Mouse (Mus musculus): Measurements from ENCODE around the gene Ankle1. TPM values are rescaled to one million over a fixed set of nuclear protein-coding genes. Genes with fewer than 3 reads are reported as not detected.

The Ankle1 gene
- polyA plus RNA-seq, 1 experiment from 2014 or later, result 52.9 TPM

GRCm38 (mm10) chr8:71380178-71381171, 25.3 kb upstream of the Ankle1 start:
- Histone ChIP-seq H3K4me3 (ENCODE audit: low read depth, low read length) (peak overlapping the region; percentile 81), H3K4me1 (replicated peaks; ENCODE audit: control insufficient read depth, insufficient read depth, low read length) (peaks cover 45% of the 10 kb centered on the region), H3K36me3 (ENCODE audit: control insufficient read depth, insufficient read depth, low read length) (peaks cover 7% of the 10 kb centered on the region), H3K27ac (ENCODE audit: low read depth, low read length) (peak overlapping the region; percentile 84; the same call in 1 of the 2 replicates), H3K9me3 (ENCODE audit: control insufficient read depth, low read length) (no peaks in the 10 kb centered on the region), H3K9ac (ENCODE audit: low read depth, low read length) (peak overlapping the region; percentile 79), H3K4me2 (peak overlapping the region; percentile 97), H3K27me3 (replicated peaks; ENCODE audit: control insufficient read depth, insufficient read depth, low read length) (peaks cover 36% of the 10 kb centered on the region)
- no peak for DNase-seq (ENCODE audit: low spot score)
- ATAC-seq (replicated peaks; ENCODE audit: low FRiP score), result no peak
- 5% methylated on average over 72 of the region's 72 CpGs for WGBS

GRCm38 (mm10) chr8:71381421-71381970, 24.3 kb upstream of the Ankle1 start, which contains the start of gene Nr2f6:
Gene Nr2f6 (minus strand): TSS chr8:71381960.
- ATAC-seq (replicated peaks; ENCODE audit: low FRiP score) (peak; percentile 9; the same call in 1 of the 2 replicates), DNase-seq (ENCODE audit: low spot score) (peak; percentile 83)
- Histone ChIP-seq H3K4me2 (peak within 1 kb of the TSS; percentile 97), H3K9ac (ENCODE audit: low read depth, low read length) (peak within 1 kb of the TSS; percentile 79), H3K36me3 (ENCODE audit: control insufficient read depth, insufficient read depth, low read length) (peaks cover 7% of the 10 kb centered on the region), H3K4me1 (replicated peaks; ENCODE audit: control insufficient read depth, insufficient read depth, low read length) (peaks cover 35% of the 10 kb centered on the region), H3K27me3 (replicated peaks; ENCODE audit: control insufficient read depth, insufficient read depth, low read length) (peaks cover 36% of the 10 kb centered on the region), H3K9me3 (ENCODE audit: control insufficient read depth, low read length) (no peaks in the 10 kb centered on the region), H3K4me3 (ENCODE audit: low read depth, low read length) (peak within 1 kb of the TSS; percentile 81), H3K27ac (ENCODE audit: low read depth, low read length) (peak within 1 kb of the TSS; percentile 84)
- WGBS, result under 1% methylated on average over 51 of the region's 89 CpGs

GRCm38 (mm10) chr8:71381971-71382961, 23.5 kb upstream of the Ankle1 start:
- Histone ChIP-seq H3K4me1 (replicated peaks; ENCODE audit: control insufficient read depth, insufficient read depth, low read length) (peaks cover 35% of the 10 kb centered on the region), H3K9me3 (ENCODE audit: control insufficient read depth, low read length) (no peaks in the 10 kb centered on the region), H3K36me3 (ENCODE audit: control insufficient read depth, insufficient read depth, low read length) (peaks cover 7% of the 10 kb centered on the region), H3K4me3 (ENCODE audit: low read depth, low read length) (peak overlapping the region; percentile 81), H3K27me3 (replicated peaks; ENCODE audit: control insufficient read depth, insufficient read depth, low read length) (peaks cover 36% of the 10 kb centered on the region), H3K4me2 (peak overlapping the region; percentile 97), H3K27ac (ENCODE audit: low read depth, low read length) (peak overlapping the region; percentile 84), H3K9ac (ENCODE audit: low read depth, low read length) (peak overlapping the region; percentile 79)
- ATAC-seq (replicated peaks; ENCODE audit: low FRiP score) (peak; percentile 80), DNase-seq (ENCODE audit: low spot score) (peak; percentile 86)
- 5% methylated on average over 66 of the region's 80 CpGs for WGBS

DNA sequence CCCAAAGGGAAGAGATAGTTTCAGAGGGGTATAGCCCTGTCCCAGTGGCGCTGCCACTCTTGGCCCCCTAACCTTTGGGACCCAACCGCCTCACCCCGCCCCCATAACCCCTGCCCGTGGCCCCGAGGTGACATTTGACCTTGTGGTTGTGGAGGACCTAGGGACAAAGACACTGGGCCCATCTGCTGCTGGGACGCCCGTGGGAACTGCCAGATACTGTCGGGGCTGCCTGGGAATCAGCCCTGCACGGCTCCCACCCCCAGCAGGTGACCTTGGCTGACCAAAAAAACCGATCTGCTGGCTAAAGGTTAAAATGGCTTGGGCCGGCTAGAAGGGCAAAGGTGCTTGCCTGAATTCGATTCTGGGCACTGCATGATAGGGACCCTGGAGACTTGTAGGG, 22.4 kb upstream of the Ankle1 start:
- Histone ChIP-seq H3K4me1 (replicated peaks; ENCODE audit: control insufficient read depth, insufficient read depth, low read length) (peaks cover 31% of the 10 kb centered on the region), H3K4me2 (peak overlapping the region; percentile 97), H3K27me3 (replicated peaks; ENCODE audit: control insufficient read depth, insufficient read depth, low read length) (peaks cover 31% of the 10 kb centered on the region), H3K27ac (ENCODE audit: low read depth, low read length) (peak overlapping the region; percentile 84), H3K4me3 (ENCODE audit: low read depth, low read length) (no peak overlapping the region), H3K9me3 (ENCODE audit: control insufficient read depth, low read length) (no peaks in the 10 kb centered on the region), H3K36me3 (ENCODE audit: control insufficient read depth, insufficient read depth, low read length) (no peaks in the 10 kb centered on the region; the same call in 1 of the 2 replicates), H3K9ac (ENCODE audit: low read depth, low read length) (peak overlapping the region; percentile 20; the same call in 1 of the 2 replicates)
- ATAC-seq (replicated peaks; ENCODE audit: low FRiP score) (no peak), DNase-seq (ENCODE audit: low spot score) (peak; percentile 39)
- WGBS, result 42% methylated on average over 12 of the region's 12 CpGs

GRCm38 (mm10) chr8:71383860-71384259, 21.9 kb upstream of the Ankle1 start:
- DNase-seq (ENCODE audit: low spot score) (no peak), ATAC-seq (replicated peaks; ENCODE audit: low FRiP score) (no peak)
- no peaks in the 10 kb centered on the region for H3K9me3 ChIP-seq (ENCODE audit: control insufficient read depth, low read length)
- peak overlapping the region; percentile 10; the same call in 1 of the 2 replicates for H3K4me2 ChIP-seq
- peak overlapping the region; percentile 84 for H3K27ac ChIP-seq (ENCODE audit: low read depth, low read length)
- H3K4me3 ChIP-seq (ENCODE audit: low read depth, low read length), result no peak overlapping the region
- H3K27me3 ChIP-seq (replicated peaks; ENCODE audit: control insufficient read depth, insufficient read depth, low read length), result peaks cover 26% of the 10 kb centered on the region
- no peaks in the 10 kb centered on the region for H3K36me3 ChIP-seq (ENCODE audit: control insufficient read depth, insufficient read depth, low read length)
- 60% methylated on average over 3 of the region's 3 CpGs for WGBS
- peaks cover 27% of the 10 kb centered on the region for H3K4me1 ChIP-seq (replicated peaks; ENCODE audit: control insufficient read depth, insufficient read depth, low read length)
- H3K9ac ChIP-seq (ENCODE audit: low read depth, low read length), result no peak overlapping the region

- H3K4me3 ChIP-seq (ENCODE audit: low read depth, low read length), result no peak overlapping the region
- no peak for DNase-seq (ENCODE audit: low spot score)
- 67% methylated on average over 12 of the region's 12 CpGs for WGBS
These were observed 20.5 kb upstream of the Ankle1 start for GRCm38 (mm10) chr8:71385212-71385835.

DNA sequence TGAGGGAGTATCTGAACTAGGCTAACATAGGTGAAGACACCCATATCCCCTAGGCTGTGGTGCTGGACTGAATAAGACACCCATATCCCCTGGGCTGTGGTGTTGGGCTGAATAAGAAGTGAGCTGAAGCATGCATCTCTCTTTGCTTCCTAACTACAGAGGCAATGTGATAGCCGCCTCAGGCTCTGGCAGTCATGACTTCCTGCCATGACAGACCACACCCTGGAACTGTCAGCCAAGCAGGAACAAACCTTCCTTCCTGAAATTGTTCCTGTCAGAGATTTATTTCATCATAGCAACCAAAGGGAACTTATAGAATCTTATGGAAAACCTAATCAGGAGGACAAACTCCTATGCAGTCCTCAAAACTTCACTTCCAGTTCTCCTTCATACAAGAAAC, 17.5 kb upstream of the Ankle1 start:
- WGBS, result 42% methylated on average over 1 of the region's 1 CpGs
- no peak overlapping the region for H3K4me3 ChIP-seq (ENCODE audit: low read depth, low read length)
- no peak for DNase-seq (ENCODE audit: low spot score)

More at GRCm38 (mm10) chr8:71385212-71385835, 20.5 kb upstream of the Ankle1 start:
- H3K4me2 ChIP-seq, result no peak overlapping the region
- H3K27ac ChIP-seq (ENCODE audit: low read depth, low read length), result no peak overlapping the region
- peaks cover 12% of the 10 kb centered on the region for H3K27me3 ChIP-seq (replicated peaks; ENCODE audit: control insufficient read depth, insufficient read depth, low read length)
- ATAC-seq (replicated peaks; ENCODE audit: low FRiP score), result no peak
- peaks cover 14% of the 10 kb centered on the region for H3K4me1 ChIP-seq (replicated peaks; ENCODE audit: control insufficient read depth, insufficient read depth, low read length)
- H3K9me3 ChIP-seq (ENCODE audit: control insufficient read depth, low read length), result no peaks in the 10 kb centered on the region
- no peak overlapping the region for H3K9ac ChIP-seq (ENCODE audit: low read depth, low read length)
- H3K36me3 ChIP-seq (ENCODE audit: control insufficient read depth, insufficient read depth, low read length), result no peaks in the 10 kb centered on the region

More for the DNA sequence above, 17.5 kb upstream of the Ankle1 start:
- no peak overlapping the region for H3K4me2 ChIP-seq
- no peaks in the 10 kb centered on the region for H3K36me3 ChIP-seq (ENCODE audit: control insufficient read depth, insufficient read depth, low read length)
- H3K4me1 ChIP-seq (replicated peaks; ENCODE audit: control insufficient read depth, insufficient read depth, low read length), result 0 out of 2 replicates have a peak, but pooled peaks cover 1% of the 10 kb centered on the region
- H3K27ac ChIP-seq (ENCODE audit: low read depth, low read length), result no peak overlapping the region
- no peaks in the 10 kb centered on the region for H3K9me3 ChIP-seq (ENCODE audit: control insufficient read depth, low read length)
- no peaks in the 10 kb centered on the region for H3K27me3 ChIP-seq (replicated peaks; ENCODE audit: control insufficient read depth, insufficient read depth, low read length)
- H3K9ac ChIP-seq (ENCODE audit: low read depth, low read length), result no peak overlapping the region
- no peak for ATAC-seq (replicated peaks; ENCODE audit: low FRiP score)

Data from liver, embryonic 11.5 days (tissue).